In the genomic region with DNA sequence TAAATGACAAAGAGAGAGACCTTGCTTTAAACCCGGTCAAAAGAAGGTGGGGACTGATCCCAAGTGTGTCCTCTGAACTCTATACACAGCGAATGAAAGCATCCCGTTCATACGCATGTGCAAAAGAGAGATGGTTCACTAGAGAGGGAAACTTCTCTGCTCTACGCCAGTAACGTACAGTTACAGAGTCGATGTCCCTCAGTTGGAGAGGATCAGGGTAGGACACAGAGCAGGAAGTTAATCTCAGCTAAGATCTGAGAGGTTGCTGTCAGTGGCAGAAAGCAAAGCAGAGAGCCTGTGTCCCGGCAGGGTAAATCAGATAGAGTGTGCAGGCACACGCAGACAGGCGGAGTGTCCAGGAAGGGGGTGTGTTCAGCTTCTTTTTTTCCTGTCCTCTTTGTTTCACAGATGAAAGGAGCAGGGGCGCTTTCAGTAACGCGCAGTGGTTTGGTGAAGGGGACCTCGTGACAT, we compare ENCODE assay signal across 8 mouse cellular contexts. TPM values are rescaled to one million over a fixed set of nuclear protein-coding genes. Genes with fewer than 3 reads are reported as not detected.
DNase-seq lines count a peak whose midpoint lies in the region; ATAC-seq and TF ChIP-seq lines count a peak whose summit lies in the region.

No protein-coding gene starts in this region.

- in situ Hi-C loops in ES-E14 (cut with MboI; ENCODE audit: low sequenced_read_pairs in 2 of 2, unreplicated experiment in 2 of 2) = no loop called here

- H3K4me1 ChIP-seq in ES-E14 (ENCODE audit: control insufficient read depth in 2 of 2, insufficient read depth in 2 of 2, low read length in 2 of 2, poor library complexity in 1 of 2) = peaks cover 0 to 4% of the 10 kb centered on the region in 2 experiments; a peak in 1 of 4 replicates
- H3K4me1 ChIP-seq in hindbrain, embryonic 11.5 days (replicated peaks; ENCODE audit: control insufficient read depth, insufficient read depth, low read length) = 0 out of 2 replicates have a peak, but pooled peaks cover 4% of the 10 kb centered on the region
- peaks cover 31% of the 10 kb centered on the region for H3K4me1 ChIP-seq in midbrain, embryonic 10.5 days

- H3K27ac ChIP-seq in ES-E14 (ENCODE audit: insufficient read depth, low read depth, low read length, poor library complexity, severe bottlenecking) = no peak overlapping the region
- no peak overlapping the region for H3K27ac ChIP-seq in hindbrain, embryonic 11.5 days (ENCODE audit: low read depth, low read length)
- peak overlapping the region; percentile 72 for H3K27ac ChIP-seq in midbrain, embryonic 10.5 days (replicated peaks)

- peak overlapping the region in 1 of 2 experiments; percentile 7; a peak in 2 of 4 replicates for H3K4me3 ChIP-seq in ES-E14 (ENCODE audit: insufficient read depth in 1 of 2, low read depth in 1 of 2, low read length in 2 of 2, poor library complexity in 1 of 2, severe bottlenecking in 1 of 2)
- H3K4me3 ChIP-seq in hindbrain, embryonic 11.5 days (ENCODE audit: low read depth, low read length) = no peak overlapping the region
- peak overlapping the region; percentile 12; the same call in 1 of the 2 replicates for H3K4me3 ChIP-seq in midbrain, embryonic 10.5 days

- no peaks in the 10 kb centered on the region for H3K9me3 ChIP-seq in ES-E14 (ENCODE audit: control insufficient read depth, insufficient read depth, low read depth, low read length)
- no peaks in the 10 kb centered on the region for H3K9me3 ChIP-seq in hindbrain, embryonic 11.5 days (ENCODE audit: control insufficient read depth, low read length)
- no peaks in the 10 kb centered on the region for H3K9me3 ChIP-seq in midbrain, embryonic 10.5 days (replicated peaks)

- DNase-seq in B cell, adult 2 months = peak; percentile 9 to 14
- DNase-seq in ES-E14 (ENCODE audit: low read depth, low spot score) = peak; percentile 66
- peak; percentile 35 for DNase-seq in hindbrain, embryonic 11.5 days (ENCODE audit: low spot score)
- DNase-seq in midbrain, embryonic 10.5 days (ENCODE audit: low spot score) = peak; percentile 40
- no peak for DNase-seq in urinary bladder, postnatal 36 days (ENCODE audit: low spot score in 2 of 2)
- DNase-seq in adipocyte (ENCODE audit: low spot score) = no peak
- DNase-seq in frontal cortex, postnatal 25 days (ENCODE audit: low spot score in 2 of 2) = no peak

- no peaks in the 10 kb centered on the region for H3K27me3 ChIP-seq in hindbrain, embryonic 11.5 days (ENCODE audit: control insufficient read depth, insufficient read depth, low read length)
- peaks cover 6% of the 10 kb centered on the region for H3K27me3 ChIP-seq in midbrain, embryonic 10.5 days (ENCODE audit: low read depth, poor library complexity, severe bottlenecking)

- no peak overlapping the region; the same call in 1 of the 2 replicates for H3K4me2 ChIP-seq in hindbrain, embryonic 11.5 days (replicated peaks; ENCODE audit: low read depth, low read length)

- no peak for ATAC-seq in hindbrain, embryonic 11.5 days (ENCODE audit: low FRiP score)
- no peak for ATAC-seq in monocyte, adult 5-6 weeks (replicated peaks; ENCODE audit: insufficient number of reproducible peaks, low FRiP score, low TSS enrichment, poor library complexity, severe bottlenecking)

- H3K9ac ChIP-seq in ES-E14 (ENCODE audit: insufficient read depth, low read depth, low read length, poor library complexity, severe bottlenecking) = no peak overlapping the region
- H3K9ac ChIP-seq in hindbrain, embryonic 11.5 days (ENCODE audit: low read depth, low read length) = no peak overlapping the region

- 38% methylated on average over 14 of the region's 14 CpGs for WGBS in hindbrain, embryonic 11.5 days
- 35% methylated on average over 14 of the region's 14 CpGs for WGBS in midbrain, embryonic 10.5 days

- no peaks in the 10 kb centered on the region for H3K36me3 ChIP-seq in ES-E14 (ENCODE audit: control insufficient read depth, insufficient read depth, low read length, poor library complexity, severe bottlenecking)
- H3K36me3 ChIP-seq in hindbrain, embryonic 11.5 days (ENCODE audit: control insufficient read depth, insufficient read depth, low read length) = no peaks in the 10 kb centered on the region
- H3K36me3 ChIP-seq in midbrain, embryonic 10.5 days = no peaks in the 10 kb centered on the region

TF ChIP-seq in ES-E14, 5 proteins besides CTCF, POLR2A, EP300 and RAD21:
- TF ChIP-seq ZC3H11A (IDR thresholded peaks at IDR 0.05; ENCODE audit: borderline replicate concordance, low read depth, low read length) (no peak), ZNF384 (IDR thresholded peaks at IDR 0.05; ENCODE audit: low read depth, low read length) (no peak), HCFC1 (IDR thresholded peaks at IDR 0.05; ENCODE audit: borderline replicate concordance, insufficient read depth, low read length) (no peak), CHD2 (IDR thresholded peaks at IDR 0.05; ENCODE audit: low read depth, low read length) (no peak), MAFK (IDR thresholded peaks at IDR 0.05; ENCODE audit: insufficient read depth, low read depth, low read length) (no peak)

RNA-seq across cellular contexts. Expression of gene Sipa1l1, which starts 3.0 kb away (rescaled TPM):
- 31.8 and 40.5 TPM in 2 replicates for total RNA-seq in ES-E14 (2012; rRNA removed)
- 22.1 and 30.8 TPM in 2 replicates for polyA plus RNA-seq in hindbrain, embryonic 11.5 days (2014; fragmentation: Nextera tagmentation; extraction: Ambion mirVana)
- polyA plus RNA-seq in midbrain, embryonic 10.5 days (2016; fragmentation: Nextera tagmentation; extraction: Ambion mirVana) = 28.6 and 30.3 TPM in 2 replicates
- 44.5 to 87.6 TPM (median 61.0 TPM) in 3 replicates for total RNA-seq in monocyte, adult 5-6 weeks (2017)

Comparison
In these comparisons a context has a peak if more than half of its experiments do, and no peak if none do; other contexts are left out.
1. DNase-seq: peak in B cell, adult 2 months (2 of 2), ES-E14 (single experiment), hindbrain, embryonic 11.5 days (single experiment) and midbrain, embryonic 10.5 days (single experiment); none in urinary bladder, postnatal 36 days (0 of 2), adipocyte (single experiment) and frontal cortex, postnatal 25 days (0 of 2).